Mouse (Mus musculus) hindbrain, embryonic 16.5 days (tissue): ENCODE data around the gene Lnpep. TPM values are rescaled to one million over a fixed set of nuclear protein-coding genes. Genes with fewer than 3 reads are reported as not detected.

Experiments
- ATAC-seq: fragments of 200-750 bp; cut with Nextera tagmentation; 2 replicates; pipeline ENCODE4 v1.8.0; 2017; ENCODE audit warnings: moderate TSS enrichment, moderate library complexity
- H3K27ac ChIP-seq: fragments of 300-500 bp; sonication (generic); 2 replicates; pipeline ENCODE4 v1.5.1; 2014; ENCODE audit warnings: low read depth, mild to moderate bottlenecking, control low read depth, low read length, moderate library complexity
- H3K27me3 ChIP-seq: fragments of 300-500 bp; sonication (generic); replicated peaks from 2 replicates; pipeline ENCODE4 v1.6.1; 2014; ENCODE audit warnings: low read length; ENCODE audit not compliant: control insufficient read depth, insufficient read depth
- H3K36me3 ChIP-seq: fragments of 300-500 bp; sonication (generic); 2 replicates; pipeline ENCODE4 v1.6.1; 2014; ENCODE audit warnings: mild to moderate bottlenecking, low read length, moderate library complexity, mixed read lengths; ENCODE audit not compliant: control insufficient read depth, insufficient read depth
- H3K4me1 ChIP-seq: fragments of 300-500 bp; sonication (generic); 2 replicates; pipeline ENCODE4 v1.6.1; 2014; ENCODE audit warnings: low read depth, low read length; ENCODE audit not compliant: control insufficient read depth, insufficient read depth
- H3K4me2 ChIP-seq: fragments of 300-500 bp; sonication (generic); 2 replicates; pipeline ENCODE4 v1.6.1; 2014; ENCODE audit warnings: mild to moderate bottlenecking, low read length, control low read depth, moderate library complexity
- H3K4me3 ChIP-seq: fragments of 300-500 bp; sonication (generic); 2 replicates; pipeline ENCODE4 v1.5.1; 2014; ENCODE audit warnings: mild to moderate bottlenecking, low read length, control low read depth, moderate library complexity
- H3K9ac ChIP-seq: fragments of 300-500 bp; sonication (generic); 2 replicates; pipeline ENCODE4 v1.6.1; 2014; ENCODE audit warnings: low read depth, mild to moderate bottlenecking, control low read depth, low read length, moderate library complexity
- H3K9me3 ChIP-seq: fragments of 300-500 bp; sonication (generic); 2 replicates; pipeline ENCODE4 v1.6.1; 2014; ENCODE audit warnings: mild to moderate bottlenecking, low read length, moderate library complexity; ENCODE audit not compliant: control insufficient read depth
- WGBS: fragments of 180-500 bp; shearing (Covaris S2); extraction: QIAGEN DNeasy Blood & Tissue Kit; methylation state at CpG from one replicate; pipeline ENCODE4 v1.1.7; 2014; 5-methylcytosine and 5-hydroxymethylcytosine counted together
- polyA plus RNA-seq: library from polyadenylated mRNA; unstranded; fragments of >200 nt; fragmentation: Nextera tagmentation; extraction: Ambion mirVana; gene quantifications from 2 replicates; pipeline ENCODE4 v1.2.1, GENCODE M21; 2015

The Lnpep gene
- polyA plus RNA-seq, 1 experiment from 2014 or later, result 7.5 TPM

DNA sequence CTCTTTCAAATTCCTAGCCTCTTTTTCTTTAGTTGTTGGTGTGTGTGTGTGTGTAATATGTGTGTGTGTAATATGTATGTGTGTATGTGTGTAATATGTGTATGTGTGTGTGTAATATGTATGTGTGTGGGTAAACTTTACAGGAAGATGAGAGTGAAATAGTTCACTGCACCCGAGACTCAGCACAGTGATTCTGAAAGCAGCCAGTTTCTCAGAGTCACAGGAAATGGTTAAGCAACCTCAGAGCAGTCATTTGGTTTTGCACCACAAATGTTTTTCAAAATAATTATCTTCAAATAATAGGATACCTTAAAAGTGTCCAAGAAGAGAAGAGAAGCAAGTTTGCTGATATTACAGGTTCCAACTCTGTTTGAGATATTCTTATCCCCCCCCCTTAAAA, 24.8 kb downstream of the Lnpep start:
- H3K9me3 ChIP-seq, result no peaks in the 10 kb centered on the region
- no peak overlapping the region for H3K4me3 ChIP-seq
- H3K27me3 ChIP-seq, result no peaks in the 10 kb centered on the region
- peaks cover 5% of the 10 kb centered on the region; the same call in 1 of the 2 replicates for H3K4me1 ChIP-seq
- H3K9ac ChIP-seq, result no peak overlapping the region
- WGBS, result 73% methylated on average over 1 of the region's 1 CpGs
- H3K36me3 ChIP-seq, result no peaks in the 10 kb centered on the region
- ATAC-seq, result no peak
- H3K4me2 ChIP-seq, result no peak overlapping the region
- H3K27ac ChIP-seq, result no peak overlapping the region

DNA sequence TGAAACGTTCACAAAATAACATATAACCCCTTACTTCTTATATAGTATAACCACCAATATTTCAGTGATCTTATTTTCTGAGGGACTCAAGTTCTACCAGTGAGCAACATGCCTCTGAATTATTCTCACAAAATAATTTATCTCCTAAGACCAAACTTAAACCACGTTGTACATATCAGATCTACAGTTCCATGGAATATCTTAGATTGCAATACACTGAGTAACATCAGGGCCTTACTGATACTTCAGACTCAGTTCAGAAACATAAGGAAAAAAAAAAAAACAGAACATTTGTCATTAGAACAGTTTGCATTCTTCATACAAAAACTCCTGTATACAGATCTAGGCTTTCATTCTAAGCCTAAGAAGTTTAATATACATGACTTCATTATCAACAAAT, 26.5 kb downstream of the Lnpep start:
- WGBS, result 91% methylated on average over 2 of the region's 2 CpGs
- no peak overlapping the region for H3K9ac ChIP-seq
- H3K9me3 ChIP-seq, result no peaks in the 10 kb centered on the region
- H3K27me3 ChIP-seq, result no peaks in the 10 kb centered on the region
- H3K4me3 ChIP-seq, result no peak overlapping the region
- no peak for ATAC-seq
- peaks cover 5% of the 10 kb centered on the region; the same call in 1 of the 2 replicates for H3K4me1 ChIP-seq
- no peak overlapping the region for H3K27ac ChIP-seq
- H3K36me3 ChIP-seq, result no peaks in the 10 kb centered on the region
- H3K4me2 ChIP-seq, result no peak overlapping the region

- Histone ChIP-seq H3K4me1 (no peaks in the 10 kb centered on the region), H3K27me3 (no peaks in the 10 kb centered on the region), H3K9ac (no peak overlapping the region), H3K4me3 (no peak overlapping the region), H3K27ac (no peak overlapping the region), H3K4me2 (no peak overlapping the region), H3K36me3 (no peaks in the 10 kb centered on the region), H3K9me3 (no peaks in the 10 kb centered on the region)
- ATAC-seq, result no peak
- 77% methylated on average over 1 of the region's 1 CpGs for WGBS
Observed at GRCm38 (mm10) chr17:17592926-17593325, 31.9 kb downstream of the Lnpep start.

GRCm38 (mm10) chr17:17587333-17588047, 37.4 kb downstream of the Lnpep start:
- Histone ChIP-seq H3K9me3 (no peaks in the 10 kb centered on the region), H3K27me3 (no peaks in the 10 kb centered on the region), H3K36me3 (no peaks in the 10 kb centered on the region), H3K4me3 (no peak overlapping the region), H3K4me2 (no peak overlapping the region), H3K4me1 (no peaks in the 10 kb centered on the region), H3K27ac (no peak overlapping the region), H3K9ac (no peak overlapping the region)
- 77% methylated on average over 7 of the region's 7 CpGs for WGBS
- no peak for ATAC-seq

- no peaks in the 10 kb centered on the region for H3K27me3 ChIP-seq
- WGBS, result 93% methylated on average over 4 of the region's 4 CpGs
- no peaks in the 10 kb centered on the region for H3K9me3 ChIP-seq
- H3K4me2 ChIP-seq, result no peak overlapping the region
- no peaks in the 10 kb centered on the region for H3K4me1 ChIP-seq
- H3K36me3 ChIP-seq, result no peaks in the 10 kb centered on the region
- H3K27ac ChIP-seq, result no peak overlapping the region
- H3K4me3 ChIP-seq, result no peak overlapping the region
- no peak overlapping the region for H3K9ac ChIP-seq
- ATAC-seq, result no peak
Observed at GRCm38 (mm10) chr17:17585115-17585514, 39.7 kb downstream of the Lnpep start.

DNA sequence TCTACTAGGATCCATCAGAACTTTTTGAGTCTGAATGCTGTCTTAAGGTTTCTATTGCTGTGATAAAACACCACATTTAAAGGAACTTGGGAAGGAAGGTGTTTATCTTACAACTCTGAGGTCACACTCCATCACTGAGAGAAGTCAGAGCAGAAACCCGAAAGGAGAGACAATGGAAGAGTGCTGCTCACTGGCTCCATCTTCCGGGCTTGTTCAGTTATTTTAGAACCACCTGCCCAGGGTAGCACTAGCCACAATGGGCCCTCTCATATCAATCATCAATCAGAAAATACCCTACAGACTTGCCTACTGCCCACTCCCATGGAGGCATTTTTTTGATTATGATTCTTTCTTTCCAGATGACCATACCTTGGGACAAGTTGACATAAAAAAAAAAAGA, 41.0 kb downstream of the Lnpep start:
- Histone ChIP-seq H3K4me2 (no peak overlapping the region), H3K9me3 (no peaks in the 10 kb centered on the region), H3K27ac (no peak overlapping the region), H3K36me3 (peaks cover 1% of the 10 kb centered on the region), H3K4me3 (no peak overlapping the region), H3K9ac (no peak overlapping the region), H3K27me3 (no peaks in the 10 kb centered on the region), H3K4me1 (no peaks in the 10 kb centered on the region)
- ATAC-seq, result no peak
- WGBS, result 56% methylated on average over 2 of the region's 2 CpGs

DNA sequence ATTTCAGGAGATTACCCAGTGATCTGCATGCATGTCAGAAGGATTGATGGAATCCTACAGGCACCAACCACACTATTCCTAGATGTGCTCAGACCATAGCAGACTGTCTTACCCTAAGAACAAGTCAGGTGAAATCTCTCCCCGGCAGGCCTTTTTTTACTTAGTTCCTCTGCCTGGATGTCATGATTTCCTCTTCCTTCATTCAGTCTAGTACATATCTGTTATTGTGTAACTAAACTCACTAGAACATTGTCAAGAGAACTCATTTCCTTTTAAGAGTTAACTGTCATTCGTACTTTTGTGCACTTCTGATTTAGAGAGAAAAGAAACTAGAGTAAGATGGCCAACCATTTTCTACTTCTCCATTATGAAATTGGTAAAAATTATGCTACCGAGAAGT, 43.6 kb downstream of the Lnpep start:
- peaks cover 6% of the 10 kb centered on the region for H3K36me3 ChIP-seq
- no peaks in the 10 kb centered on the region for H3K27me3 ChIP-seq
- H3K9me3 ChIP-seq, result no peaks in the 10 kb centered on the region
- WGBS, result 93% methylated on average over 3 of the region's 3 CpGs
- no peaks in the 10 kb centered on the region for H3K4me1 ChIP-seq
- H3K4me3 ChIP-seq, result no peak overlapping the region
- H3K9ac ChIP-seq, result no peak overlapping the region
- no peak overlapping the region for H3K27ac ChIP-seq
- H3K4me2 ChIP-seq, result no peak overlapping the region
- no peak for ATAC-seq

GRCm38 (mm10) chr17:17576399-17576798, 48.5 kb downstream of the Lnpep start:
- H3K9me3 ChIP-seq, result no peaks in the 10 kb centered on the region
- no peak overlapping the region for H3K9ac ChIP-seq
- no peaks in the 10 kb centered on the region for H3K4me1 ChIP-seq
- H3K27me3 ChIP-seq, result no peaks in the 10 kb centered on the region
- H3K36me3 ChIP-seq, result peaks cover 10% of the 10 kb centered on the region
- no peak overlapping the region for H3K27ac ChIP-seq
- H3K4me3 ChIP-seq, result no peak overlapping the region
- ATAC-seq, result no peak
- WGBS, result 97% methylated on average over 9 of the region's 9 CpGs
- no peak overlapping the region for H3K4me2 ChIP-seq

GRCm38 (mm10) chr17:17567071-17567470, 57.8 kb downstream of the Lnpep start:
- Histone ChIP-seq H3K36me3 (peaks cover 9% of the 10 kb centered on the region), H3K9me3 (no peaks in the 10 kb centered on the region), H3K4me1 (no peaks in the 10 kb centered on the region), H3K4me2 (no peak overlapping the region), H3K27ac (no peak overlapping the region), H3K27me3 (no peaks in the 10 kb centered on the region), H3K9ac (no peak overlapping the region), H3K4me3 (no peak overlapping the region)
- 56% methylated on average over 3 of the region's 3 CpGs for whole genome bisulfite sequencing
- peak; percentile 74 for ATAC-seq
